Mouse (Mus musculus): ENCODE measurements around the gene Ssty1. TPM values are rescaled to one million over a fixed set of nuclear protein-coding genes. Genes with fewer than 3 reads are reported as not detected.
"Not testable (repeated sequence)": the region's sequence is repeated elsewhere in the genome, so short reads cannot be mapped to it uniquely, and the experiment has no call there.

Ssty1 gene
- polyA plus RNA-seq (2015; fragmentation: Nextera tagmentation; extraction: Ambion mirVana): not detected in 2 replicates

- not testable (repeated sequence) for H3K27me3 ChIP-seq; H3K4me3 ChIP-seq; H3K27ac ChIP-seq (replicated peaks); H3K4me1 ChIP-seq; ATAC-seq (replicated peaks); H3K9me3 ChIP-seq; H3K36me3 ChIP-seq; H3K9ac ChIP-seq (replicated peaks); H3K4me2 ChIP-seq (replicated peaks)
Observed at GRCm38 (mm10) chrY:18088816-18089215, at the start of gene Ssty1. Ssty1 (plus strand) TSS chrY:18089116.

GRCm38 (mm10) chrY:18061712-18062111 is 27.2 kb upstream of the Ssty1 start, which contains the start of gene Gm21764:
Gm21764 (minus strand) TSS chrY:18061812.
- not testable (repeated sequence) for H3K27me3 ChIP-seq; ATAC-seq (replicated peaks); H3K9me3 ChIP-seq; H3K9ac ChIP-seq (replicated peaks); H3K27ac ChIP-seq (replicated peaks); H3K36me3 ChIP-seq; H3K4me1 ChIP-seq; H3K4me2 ChIP-seq (replicated peaks); H3K4me3 ChIP-seq
- no CpG with 5 or more reads among the region's 3 CpGs for WGBS

Other genes with a start within 250 kb of the Ssty1 start
- gene Gm21904, start 242.8 kb upstream of the Ssty1 start, polyA plus RNA-seq (2015; fragmentation: Nextera tagmentation; extraction: Ambion mirVana): not detected in 2 replicates
- gene Gm20772, start 214.4 kb upstream of the Ssty1 start, polyA plus RNA-seq (2015; fragmentation: Nextera tagmentation; extraction: Ambion mirVana): not detected in 2 replicates
- not detected in 2 replicates for gene Gm20831, start 214.4 kb upstream of the Ssty1 start, polyA plus RNA-seq (2015; fragmentation: Nextera tagmentation; extraction: Ambion mirVana)
- gene Srsy, start 151.8 kb upstream of the Ssty1 start, polyA plus RNA-seq (2015; fragmentation: Nextera tagmentation; extraction: Ambion mirVana): not detected in 2 replicates
- not detected in 2 replicates for gene Gm21764, start 27.3 kb upstream of the Ssty1 start, polyA plus RNA-seq (2015; fragmentation: Nextera tagmentation; extraction: Ambion mirVana)